Mouse (Mus musculus) c-Kit-positive CD71-negative TER-119-negative erythroid progenitor cells, embryonic 14.5 days (primary cell): Measurements from ENCODE around the gene Tmem104.

Experiments used
- DNase-seq: peaks from one replicate; pipeline ENCODE4 v3.0.0-alpha.2; 2013; ENCODE audit warnings: low read depth

Gene Tmem104

DNA sequence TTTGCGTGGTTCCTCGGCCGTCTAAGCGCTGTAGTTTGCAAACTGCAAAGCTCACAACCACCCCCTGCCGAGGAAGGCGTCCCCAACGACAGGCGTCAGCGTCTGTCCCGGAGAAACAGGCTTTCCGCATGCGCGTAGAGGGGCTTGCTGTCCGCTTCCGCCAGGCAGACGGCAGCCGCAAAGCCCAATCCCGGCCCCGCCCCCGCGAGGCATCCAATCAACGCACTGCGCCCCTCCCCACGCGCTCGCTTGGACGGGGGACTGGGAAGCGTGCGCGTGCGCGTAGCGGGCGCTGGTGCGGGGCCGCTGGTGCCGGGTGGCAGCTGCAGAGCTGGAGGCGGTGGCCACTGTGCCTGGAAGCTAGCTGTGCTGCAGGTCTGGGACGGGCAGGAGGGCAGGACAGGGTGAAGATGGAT lies at the start of gene Tmem104:
Gene Tmem104, plus strand, starts transcription at position 264 of the 416 bp plus-strand sequence.
- peak; percentile 98 for DNase-seq

- no peak for DNase-seq
Observed at GRCm38 (mm10) chr11:115138597-115139262, 48.6 kb upstream of the Tmem104 start.

DNA sequence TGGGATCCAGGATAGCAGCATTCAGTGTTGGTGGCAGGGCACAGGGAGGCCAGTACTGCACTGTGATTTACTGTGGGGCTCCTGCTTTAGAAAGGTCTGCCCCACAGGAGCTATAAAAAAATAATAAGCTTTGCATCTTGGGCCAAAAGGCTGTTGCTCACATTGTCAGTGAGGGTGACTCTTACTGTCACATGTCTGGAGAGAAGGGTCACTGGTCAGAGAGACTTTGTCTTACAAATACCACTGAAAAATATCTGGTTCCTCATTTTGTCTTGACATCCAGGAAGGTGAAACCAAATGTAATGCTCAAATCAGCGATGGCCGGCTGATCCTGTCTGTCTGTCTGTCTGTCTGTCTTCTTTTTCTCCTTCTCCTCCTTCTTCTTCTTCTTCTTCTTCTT lies 45.3 kb upstream of the Tmem104 start:
- no peak for DNase-seq

- DNase-seq, result no peak
Observed at GRCm38 (mm10) chr11:115147813-115148212, 39.5 kb upstream of the Tmem104 start.

DNA sequence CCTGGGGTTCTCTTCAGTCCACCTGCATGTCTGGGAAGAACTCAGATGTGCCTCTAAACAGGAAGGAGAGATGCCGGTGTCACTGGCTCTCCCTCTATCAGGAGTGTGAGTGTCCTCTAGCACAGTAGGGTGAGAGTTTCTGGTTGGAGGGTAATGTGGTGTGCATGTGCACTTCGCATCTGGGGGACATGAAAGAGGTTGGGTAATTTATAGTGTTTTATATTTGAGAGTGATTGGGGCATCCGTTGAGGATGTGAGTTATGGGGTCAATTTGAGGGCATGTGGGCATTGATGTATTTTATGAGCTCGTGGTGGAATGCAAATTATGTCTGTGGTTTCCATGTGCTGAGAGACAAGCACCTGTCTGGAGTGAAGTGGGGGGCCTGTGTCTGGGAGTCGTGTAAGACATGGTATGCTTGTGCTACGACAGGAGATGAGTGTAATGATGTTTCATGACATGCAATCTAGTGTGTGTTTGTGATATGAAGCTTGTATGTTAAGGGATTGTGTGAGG lies 36.5 kb upstream of the Tmem104 start:
- DNase-seq, result no peak

DNA sequence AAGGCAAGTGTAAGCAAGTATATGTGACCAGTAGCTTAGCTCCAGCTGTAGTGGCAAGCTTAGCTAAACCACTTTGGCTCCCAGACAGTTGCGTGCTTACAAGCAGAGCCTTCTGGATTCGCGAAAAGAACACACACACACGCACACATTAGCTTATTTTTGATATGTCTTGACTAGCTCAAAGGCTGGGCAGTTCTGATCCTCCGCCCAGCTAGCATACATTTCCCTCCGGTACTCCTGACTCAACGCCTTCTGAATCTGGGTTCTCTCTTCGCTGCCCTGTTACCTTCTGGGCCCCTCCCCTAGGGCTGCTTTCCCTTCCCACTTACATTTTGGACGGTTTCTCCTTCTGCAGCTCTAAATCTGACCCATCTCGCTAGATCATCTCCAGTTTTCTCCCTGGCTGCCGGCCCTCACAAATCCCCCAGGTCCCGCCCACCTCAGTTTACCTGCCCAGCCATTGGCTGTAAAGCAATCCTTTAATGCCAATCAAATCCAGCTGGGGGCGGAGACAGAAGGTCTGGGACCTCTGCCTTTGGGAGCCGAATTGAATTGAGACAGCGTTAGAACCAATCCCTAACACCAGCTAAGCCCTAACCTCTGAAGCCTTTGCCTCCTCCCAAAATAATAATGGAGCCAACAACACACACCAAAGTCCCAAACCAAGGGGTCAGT lies 35.4 kb upstream of the Tmem104 start:
- no peak for DNase-seq

DNA sequence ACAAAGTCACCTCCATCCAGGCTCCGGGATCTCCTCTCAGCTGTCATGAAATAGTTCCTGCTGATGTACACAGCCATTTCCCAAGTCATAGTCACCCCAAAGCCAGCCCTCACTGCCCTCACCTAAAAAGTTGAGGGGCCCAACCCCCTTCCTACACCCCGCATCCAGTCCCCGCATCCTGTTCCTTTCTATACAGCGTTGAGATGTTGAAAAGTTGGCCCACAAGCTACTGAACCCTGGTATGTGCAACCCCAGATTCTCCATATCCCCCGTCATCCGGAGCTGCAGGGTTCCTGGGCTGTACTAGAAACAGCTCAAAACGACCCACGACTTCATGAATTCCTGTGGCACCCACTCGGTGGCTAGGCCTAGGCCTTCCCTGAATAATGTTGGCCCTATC lies 34.2 kb upstream of the Tmem104 start:
- no peak for DNase-seq

DNA sequence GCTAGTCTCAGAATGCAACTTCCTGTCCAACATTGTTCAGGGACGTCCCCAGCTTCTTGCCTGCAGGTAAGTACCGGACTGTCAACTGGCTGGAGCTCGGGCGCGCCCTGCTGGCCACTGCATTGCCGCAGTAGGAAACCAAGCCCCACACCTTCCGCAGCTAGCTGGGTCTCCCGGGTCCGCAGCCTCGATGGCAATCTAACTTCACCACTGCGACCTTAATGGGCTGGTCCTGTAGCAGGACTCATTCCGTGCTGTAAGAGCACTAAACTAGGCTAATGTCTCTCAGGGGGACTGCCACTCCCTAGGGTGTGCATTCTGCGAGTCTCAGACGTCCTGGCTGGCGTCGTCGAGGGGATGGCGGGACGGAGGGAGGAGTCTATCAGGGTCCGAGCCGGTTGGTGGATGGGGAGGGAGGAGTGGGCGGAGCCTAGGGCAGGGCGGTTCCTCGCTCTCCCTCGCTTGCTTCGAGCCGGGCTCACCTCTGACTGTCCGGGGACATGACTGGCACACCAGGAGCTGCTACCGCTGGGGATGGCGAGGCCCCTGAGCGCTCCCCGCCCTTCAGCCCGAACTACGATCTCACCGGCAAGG lies 33.5 kb upstream of the Tmem104 start:
- peak; percentile 85 for DNase-seq

DNA sequence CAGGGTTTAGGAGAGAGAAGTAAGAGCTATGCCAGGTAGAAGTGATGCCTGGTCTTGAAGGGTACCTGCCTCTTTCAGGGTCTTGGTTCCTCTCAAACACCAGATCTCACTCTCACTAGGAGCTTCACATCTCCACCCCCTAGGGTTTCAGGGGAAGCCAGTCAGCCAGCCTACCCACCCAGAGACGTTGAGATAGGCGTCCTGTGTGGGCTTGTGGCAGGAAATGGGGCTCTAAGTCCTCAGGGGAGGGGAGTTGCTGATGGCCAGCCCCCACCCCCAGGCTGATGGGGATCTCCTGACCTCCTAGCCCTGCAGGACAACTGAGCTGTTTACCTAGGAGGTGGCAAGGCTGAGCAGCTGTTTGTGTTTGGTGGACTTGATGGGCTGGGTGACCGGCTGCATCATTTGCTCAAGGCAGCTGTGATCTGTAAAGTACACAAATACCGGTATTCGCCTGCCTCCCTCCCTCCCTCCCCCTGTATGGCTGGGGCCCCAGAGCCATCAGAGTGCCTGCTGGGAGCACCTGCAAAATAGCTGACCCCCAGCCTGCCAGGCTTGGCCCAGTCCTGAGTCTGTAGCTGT lies 32.1 kb upstream of the Tmem104 start:
- DNase-seq, result no peak

GRCm38 (mm10) chr11:115157933-115158719 lies 29.2 kb upstream of the Tmem104 start:
- DNase-seq, result no peak

DNA sequence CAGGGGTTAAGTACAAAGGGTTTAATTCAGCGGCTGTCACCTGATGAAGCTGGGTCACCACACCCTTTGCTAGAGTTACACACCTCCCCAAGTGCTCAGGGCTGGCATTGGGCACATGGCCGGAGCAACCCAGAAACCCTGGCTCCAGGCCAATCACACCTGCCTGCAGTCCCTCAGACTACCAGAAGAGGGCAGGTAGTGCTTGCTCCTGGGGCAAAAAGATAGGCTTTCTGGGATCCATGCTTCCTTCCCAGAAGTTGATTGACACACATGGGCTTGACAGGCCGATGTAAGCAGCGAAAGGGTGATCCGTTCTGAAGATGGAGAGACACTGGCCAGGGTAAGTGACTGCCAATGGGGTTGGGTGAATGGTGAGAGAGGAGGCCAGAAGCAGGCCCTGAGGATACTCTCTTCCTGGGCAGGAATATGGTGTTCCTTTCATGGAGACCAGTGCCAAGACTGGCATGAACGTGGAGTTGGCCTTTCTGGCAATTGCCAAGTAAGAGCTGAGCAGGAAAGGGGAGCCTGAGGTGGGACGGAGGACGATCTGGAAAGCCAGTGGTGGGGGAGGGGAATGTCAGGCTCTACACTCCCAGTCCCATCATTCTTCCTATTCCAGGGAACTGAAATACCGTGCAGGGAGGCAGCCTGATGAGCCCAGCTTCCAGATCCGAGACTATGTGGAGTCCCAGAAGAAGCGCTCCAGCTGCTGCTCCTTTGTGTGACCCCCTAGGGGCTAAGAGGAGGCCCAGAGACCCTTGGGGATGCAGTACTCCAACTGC lies 27.1 kb upstream of the Tmem104 start:
- no peak for DNase-seq

- no peak for DNase-seq
Observed at GRCm38 (mm10) chr11:115160883-115161577, 26.3 kb upstream of the Tmem104 start.

DNA sequence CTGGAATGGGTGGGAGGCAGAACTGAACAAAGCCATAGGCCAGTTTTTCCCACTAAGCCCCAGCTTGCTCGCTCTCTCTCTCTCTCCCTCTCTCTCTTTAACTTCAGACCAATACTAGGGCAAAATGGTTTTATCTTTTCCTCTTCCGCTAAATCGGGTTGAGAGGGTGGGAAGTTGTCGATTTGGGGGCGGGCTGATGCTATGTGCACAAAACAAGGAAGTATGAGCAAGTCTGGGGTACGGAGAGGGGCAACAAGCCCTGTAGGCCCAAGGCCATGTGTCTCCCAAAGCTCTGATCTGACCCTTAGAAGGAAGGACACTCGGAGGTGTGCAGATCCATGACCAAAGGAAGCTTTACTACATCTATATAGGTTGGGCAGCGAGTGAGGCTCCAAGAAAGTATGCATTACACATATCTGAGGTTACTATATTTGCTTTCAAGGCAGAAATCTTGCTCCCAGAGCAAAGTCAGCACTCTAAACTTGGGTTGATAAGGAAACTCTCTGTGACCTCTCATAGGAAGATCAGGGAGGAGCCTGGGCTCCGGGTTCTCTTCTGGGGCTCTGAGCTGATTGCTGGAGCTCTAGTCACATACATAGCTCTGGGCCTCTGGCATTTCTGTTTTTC lies 25.6 kb upstream of the Tmem104 start:
- DNase-seq, result no peak

GRCm38 (mm10) chr11:115162205-115162601 lies 25.1 kb upstream of the Tmem104 start:
- DNase-seq, result no peak

DNA sequence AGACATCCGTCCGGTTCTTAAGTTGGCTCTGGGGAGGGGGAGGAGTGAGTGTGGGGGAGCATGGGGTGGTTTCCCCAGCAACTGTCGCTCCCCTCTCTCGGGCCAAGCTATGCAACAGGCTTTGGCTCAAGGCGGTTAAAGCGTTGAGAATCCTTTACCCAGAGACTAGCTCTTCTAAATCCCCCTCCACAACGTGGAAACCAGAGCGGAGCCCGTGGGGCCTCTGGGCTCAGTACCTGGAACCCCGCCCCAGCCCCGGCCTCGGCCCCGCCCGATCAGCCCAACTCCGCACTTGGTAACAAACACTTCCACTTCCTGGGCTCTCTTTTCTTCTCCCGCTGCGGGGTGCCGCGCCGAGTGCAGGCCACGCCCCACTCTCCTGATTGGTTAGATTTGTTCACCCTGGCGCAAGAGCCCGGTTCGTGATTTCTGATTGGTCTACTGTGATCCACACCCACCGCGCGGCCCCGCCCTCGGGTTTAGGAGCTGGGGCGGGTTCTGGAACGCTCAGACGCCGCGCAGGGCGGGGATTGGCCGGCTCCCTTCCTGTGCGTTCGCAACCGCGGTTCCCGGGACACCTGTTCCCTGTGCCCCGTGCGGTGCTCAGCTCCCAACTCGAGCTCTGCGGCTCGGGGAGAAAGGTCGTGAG lies 24.3 kb upstream of the Tmem104 start, which contains the start of gene Slc9a3r1:
Gene Slc9a3r1, plus strand, starts transcription at position 510 of the 649 bp plus-strand sequence.
- DNase-seq, result peak; percentile 98

DNA sequence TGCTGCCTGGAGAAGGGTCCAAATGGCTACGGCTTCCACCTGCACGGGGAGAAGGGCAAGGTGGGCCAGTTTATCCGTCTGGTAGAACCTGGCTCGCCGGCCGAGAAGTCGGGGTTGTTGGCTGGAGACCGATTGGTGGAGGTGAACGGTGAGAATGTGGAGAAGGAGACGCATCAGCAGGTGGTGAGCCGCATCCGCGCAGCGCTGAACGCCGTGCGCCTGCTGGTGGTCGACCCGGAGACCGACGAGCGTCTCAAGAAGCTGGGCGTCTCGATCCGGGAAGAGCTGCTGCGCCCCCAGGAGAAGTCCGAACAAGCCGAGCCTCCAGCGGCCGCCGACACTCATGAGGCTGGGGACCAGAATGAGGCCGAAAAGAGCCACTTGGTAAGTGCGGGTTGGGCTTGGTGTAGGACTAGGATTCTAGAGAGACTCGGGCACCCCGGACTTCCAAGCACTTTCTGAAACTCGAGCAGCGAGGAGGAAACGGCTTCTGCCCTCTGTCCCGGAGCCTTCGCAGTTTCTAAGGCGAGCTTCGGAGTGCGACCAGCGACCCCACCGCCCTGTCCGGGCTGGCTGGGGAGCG lies 23.6 kb upstream of the Tmem104 start:
- no peak for DNase-seq

- DNase-seq, result no peak
Observed at GRCm38 (mm10) chr11:115164341-115164975, 22.8 kb upstream of the Tmem104 start.

DNA sequence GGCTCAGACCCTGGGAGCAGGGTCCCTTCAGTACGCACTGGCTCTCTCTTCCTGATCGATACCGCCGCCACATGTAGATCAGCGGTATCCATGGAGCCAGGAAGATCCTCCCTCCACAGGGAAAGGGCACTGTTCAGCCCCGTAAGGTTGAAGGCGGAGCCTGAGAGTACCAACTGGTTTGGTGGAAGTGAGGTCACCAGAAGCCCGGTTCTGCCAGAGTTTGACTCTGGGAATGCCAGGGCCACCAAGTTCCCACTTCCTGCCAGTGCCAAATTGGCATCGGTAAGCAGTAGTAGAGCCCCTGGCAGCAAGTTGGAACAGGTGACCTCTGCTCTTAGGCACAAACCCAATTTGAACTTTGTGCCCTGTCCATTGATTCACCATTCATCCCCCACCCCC lies 22.3 kb upstream of the Tmem104 start:
- no peak for DNase-seq

- DNase-seq, result no peak
Observed at GRCm38 (mm10) chr11:115166776-115167175, 20.5 kb upstream of the Tmem104 start.
